Mouse (Mus musculus): ENCODE measurements around the gene Rasgrf1.

- TF ChIP-seq MAX (IDR thresholded peaks at IDR 0.05; ENCODE audit: low read length) (no peak), POLR2A (IDR thresholded peaks at IDR 0.05; ENCODE audit: control insufficient read depth in 1 of 2, insufficient read depth in 1 of 2, low read depth in 1 of 2, low read length in 2 of 2, poor library complexity in 1 of 2) (no peak)
Measured at GRCm38 (mm10) chr9:89900111-89900824, 9.4 kb upstream of the Rasgrf1 start.
